ENCODE assay signal across 25 mouse cellular contexts in the genomic region with DNA sequence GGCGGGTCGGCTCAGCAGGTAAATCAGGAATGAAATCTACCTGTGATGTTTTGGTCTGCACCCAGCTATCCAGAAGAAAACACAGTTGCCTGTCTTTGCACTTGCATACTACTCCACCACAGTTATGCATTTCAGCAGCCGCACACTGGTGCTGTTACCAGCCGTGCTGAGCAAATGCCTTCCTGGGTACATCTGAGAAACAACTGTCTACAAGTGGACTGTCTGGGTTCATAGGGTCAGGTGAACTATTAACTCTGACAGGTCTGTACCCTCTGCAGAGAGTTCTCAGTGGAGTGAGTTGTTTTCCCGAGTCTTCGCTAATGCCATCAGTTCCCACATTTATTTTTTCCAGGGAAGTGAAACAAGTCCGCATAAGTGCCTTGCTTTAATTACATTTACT. TPM values are rescaled to one million over a fixed set of nuclear protein-coding genes. Genes with fewer than 3 reads are reported as not detected.
DNase-seq lines count a peak whose midpoint lies in the region; ATAC-seq and TF ChIP-seq lines count a peak whose summit lies in the region.
"Had no signal": no experiment of that assay in that cellular context is flagged by ENCODE, and none has a peak within 500 bp of the region (broad histone marks: within the 10 kb centered on the region; RNA-seq: fewer than 3 reads in every experiment).

No protein-coding gene starts in this region.

- no peak for TF ChIP-seq POLR2A in kidney, adult 2 months (IDR thresholded peaks at IDR 0.05; ENCODE audit: low read depth, low read length)

- no peaks in the 10 kb centered on the region for H3K36me3 ChIP-seq in intestine, postnatal 0 days (ENCODE audit: control insufficient read depth, insufficient read depth)
- H3K36me3 ChIP-seq in kidney, adult 2 months (ENCODE audit: control insufficient read depth, insufficient read depth, low read length), result no peaks in the 10 kb centered on the region
- H3K36me3 ChIP-seq in liver, embryonic 16.5 days (ENCODE audit: control insufficient read depth, insufficient read depth), result no peaks in the 10 kb centered on the region
- H3K36me3 ChIP-seq in hindbrain, embryonic 14.5 days (replicated peaks; ENCODE audit: control insufficient read depth, insufficient read depth), result no peaks in the 10 kb centered on the region
- H3K36me3 ChIP-seq: embryonic facial prominence, embryonic 15.5 days; forebrain, embryonic 15.5 days; limb, embryonic 13.5 days; lung, embryonic 15.5 days had no signal

- H3K27ac ChIP-seq in intestine, postnatal 0 days (ENCODE audit: low read depth, low read length), result no peak overlapping the region
- H3K27ac ChIP-seq in kidney, adult 2 months (ENCODE audit: insufficient read depth, low read depth, low read length), result no peak overlapping the region
- H3K27ac ChIP-seq in liver, embryonic 16.5 days (ENCODE audit: low read length), result peak overlapping the region; percentile 73
- no peak overlapping the region for H3K27ac ChIP-seq in hindbrain, embryonic 14.5 days
- H3K27ac ChIP-seq: embryonic facial prominence, embryonic 15.5 days; forebrain, embryonic 15.5 days; hindbrain, postnatal 0 days; limb, embryonic 13.5 days; lung, embryonic 15.5 days; midbrain, embryonic 13.5 days; stomach, postnatal 0 days had no signal

- DNase-seq in kidney, adult 2 months, result peak; percentile 83
- DNase-seq in kidney, postnatal 14 days, result peak; percentile 61
- no peak for DNase-seq in gastrocnemius, postnatal 10 days
- no peak for DNase-seq in Muller cell, postnatal 12 days (ENCODE audit: inconsistent ontology term)
- DNase-seq in hindbrain, embryonic 14.5 days (ENCODE audit: low spot score), result no peak
- DNase-seq: adrenal gland, postnatal 14 days; cerebellum, adult 2 months; cerebellum, postnatal 25 days; heart, adult 11 months; layer of hippocampus, adult 9-11 months; lung, postnatal 36 days; right cerebral cortex, postnatal 14 days had no signal

- no peak for TF ChIP-seq CTCF in intestine, postnatal 0 days (IDR thresholded peaks at IDR 0.05; ENCODE audit: low read depth)
- TF ChIP-seq CTCF in kidney, adult 2 months (conservative IDR thresholded peaks at IDR 0.05; ENCODE audit: insufficient read depth, insufficient read length, low read depth, low read length), result no peak

- H3K4me1 ChIP-seq in intestine, postnatal 0 days (replicated peaks; ENCODE audit: control insufficient read depth, insufficient read depth, low read length), result no peaks in the 10 kb centered on the region
- no peaks in the 10 kb centered on the region; the same call in 1 of the 2 replicates for H3K4me1 ChIP-seq in kidney, adult 2 months (ENCODE audit: control insufficient read depth, insufficient read depth, low read length)
- H3K4me1 ChIP-seq in liver, embryonic 16.5 days (ENCODE audit: control insufficient read depth, low read depth, low read length), result peaks cover 11% of the 10 kb centered on the region
- H3K4me1 ChIP-seq in hindbrain, embryonic 14.5 days (replicated peaks; ENCODE audit: control insufficient read depth, insufficient read depth, low read length), result peaks cover 6% of the 10 kb centered on the region; the same call in 1 of the 2 replicates

- H3K4me3 ChIP-seq in intestine, postnatal 0 days (ENCODE audit: low read depth, low read length), result no peak overlapping the region
- H3K4me3 ChIP-seq in kidney, adult 2 months (ENCODE audit: insufficient read depth, low read depth, low read length), result no peak overlapping the region
- H3K4me3 ChIP-seq in liver, embryonic 16.5 days (ENCODE audit: low read depth, low read length), result no peak overlapping the region
- H3K4me3 ChIP-seq in hindbrain, embryonic 14.5 days (replicated peaks; ENCODE audit: low read length), result no peak overlapping the region
- H3K4me3 ChIP-seq: embryonic facial prominence, embryonic 15.5 days; forebrain, embryonic 15.5 days; hindbrain, embryonic 10.5 days; limb, embryonic 13.5 days; lung, embryonic 15.5 days; megakaryocyte, embryonic 14.5 days; midbrain, embryonic 13.5 days had no signal

- H3K9me3 ChIP-seq in intestine, postnatal 0 days (ENCODE audit: control insufficient read depth), result no peaks in the 10 kb centered on the region
- no peaks in the 10 kb centered on the region for H3K9me3 ChIP-seq in liver, embryonic 16.5 days (replicated peaks; ENCODE audit: control insufficient read depth, low read length)
- H3K9me3 ChIP-seq in hindbrain, embryonic 14.5 days (ENCODE audit: control insufficient read depth, low read length), result no peaks in the 10 kb centered on the region
- H3K9me3 ChIP-seq: embryonic facial prominence, embryonic 15.5 days; forebrain, embryonic 15.5 days; limb, embryonic 13.5 days; lung, embryonic 15.5 days had no signal

- H3K27me3 ChIP-seq in intestine, postnatal 0 days (replicated peaks; ENCODE audit: control insufficient read depth, insufficient read depth, low read length), result no peaks in the 10 kb centered on the region
- no peaks in the 10 kb centered on the region for H3K27me3 ChIP-seq in kidney, adult 2 months (replicated peaks; ENCODE audit: control insufficient read depth, insufficient read depth, low read length)
- no peaks in the 10 kb centered on the region for H3K27me3 ChIP-seq in liver, embryonic 16.5 days (ENCODE audit: control insufficient read depth, insufficient read depth, low read depth, low read length)
- no peaks in the 10 kb centered on the region for H3K27me3 ChIP-seq in hindbrain, embryonic 14.5 days (ENCODE audit: control insufficient read depth, insufficient read depth, low read length)
- H3K27me3 ChIP-seq: embryonic facial prominence, embryonic 15.5 days; forebrain, embryonic 15.5 days; limb, embryonic 13.5 days; lung, embryonic 15.5 days; midbrain, embryonic 13.5 days had no signal

- 39% methylated on average over 7 of the region's 7 CpGs for WGBS in intestine, postnatal 0 days
- WGBS in kidney, adult 2 months, result 58% methylated on average over 7 of the region's 7 CpGs
- WGBS in liver, embryonic 16.5 days (ENCODE audit: insufficient replicate concordance), result 65% methylated on average over 7 of the region's 7 CpGs
- 87% methylated on average over 7 of the region's 7 CpGs for WGBS in hindbrain, embryonic 14.5 days

- no peak overlapping the region for H3K9ac ChIP-seq in intestine, postnatal 0 days (ENCODE audit: low read depth, low read length)
- H3K9ac ChIP-seq in liver, embryonic 16.5 days (ENCODE audit: low read depth, low read length), result no peak overlapping the region
- no peak overlapping the region for H3K9ac ChIP-seq in hindbrain, embryonic 14.5 days
- H3K9ac ChIP-seq: embryonic facial prominence, embryonic 15.5 days; forebrain, embryonic 15.5 days; limb, embryonic 13.5 days; lung, embryonic 15.5 days; midbrain, embryonic 13.5 days had no signal

- peak overlapping the region; percentile 10; the same call in 1 of the 2 replicates for H3K4me2 ChIP-seq in intestine, postnatal 0 days (replicated peaks; ENCODE audit: low read depth)
- no peak overlapping the region for H3K4me2 ChIP-seq in liver, embryonic 16.5 days (ENCODE audit: low read depth, low read length)
- H3K4me2 ChIP-seq in hindbrain, embryonic 14.5 days (replicated peaks), result no peak overlapping the region
- H3K4me2 ChIP-seq: embryonic facial prominence, embryonic 15.5 days; forebrain, embryonic 15.5 days; heart, embryonic 11.5 days; limb, embryonic 13.5 days; lung, embryonic 15.5 days; midbrain, embryonic 13.5 days had no signal

- ATAC-seq in intestine, postnatal 0 days, result peak; percentile 40; the same call in 1 of the 2 replicates
- ATAC-seq in liver, embryonic 16.5 days (ENCODE audit: low read depth), result peak; percentile 78
- no peak for ATAC-seq in hindbrain, embryonic 14.5 days (ENCODE audit: low FRiP score)
- ATAC-seq: activated CD4-positive, CD25-positive, alpha-beta regulatory T cell, adult 4 months; forebrain, embryonic 15.5 days; hindbrain, postnatal 0 days; midbrain, embryonic 13.5 days had no signal

RNA-seq across cellular contexts. Expression of gene Snx10, which starts 17.7 kb away (rescaled TPM):
- polyA plus RNA-seq in intestine, postnatal 0 days (2015; fragmentation: Nextera tagmentation; extraction: Ambion mirVana), result 8.4 and 10.1 TPM in 2 replicates
- polyA plus RNA-seq in kidney, adult 2 months (2012; rRNA removed), result 2.5 and 4.1 TPM in 2 replicates
- polyA plus RNA-seq in liver, embryonic 16.5 days (2015; fragmentation: Nextera tagmentation; extraction: Ambion mirVana), result 8.8 TPM in 2 replicates
- 10 to 100 TPM in 1 of 2 experiments, 1 to 10 TPM in 1; 7.8 to 12.0 TPM for total RNA-seq in gastrocnemius, postnatal 10 days (2021)
- 60.3 and 69.1 TPM in 2 replicates for polyA plus RNA-seq in hindbrain, embryonic 14.5 days (2014; fragmentation: Nextera tagmentation; extraction: Ambion mirVana)

Comparison
In these comparisons a context has a peak if more than half of its experiments do, and no peak if none do; other contexts are left out.
1. DNase-seq: peak in kidney, adult 2 months (single experiment) and kidney, postnatal 14 days (single experiment); none in gastrocnemius, postnatal 10 days (single experiment), Muller cell, postnatal 12 days (single experiment) and hindbrain, embryonic 14.5 days (single experiment).